Mouse (Mus musculus) spleen, adult 2 months (tissue): Measurements from ENCODE around the gene Gabpa.

Experiments
- CTCF ChIP-seq: fragments of 200-500 bp; IDR thresholded peaks from 2 replicates; pipeline ENCODE4 v1.5.1; 2011; ENCODE audit warnings: mild to moderate bottlenecking, inconsistent platforms; ENCODE audit not compliant: insufficient read depth, insufficient read length, insufficient replicate concordance; ENCODE audit errors: extremely low read depth
- POLR2A ChIP-seq: fragments of 200-500 bp; IDR thresholded peaks from 2 replicates; pipeline ENCODE4 v1.6.1; 2011; ENCODE audit warnings: low read depth, low read length, inconsistent platforms

- no peak for TF ChIP-seq CTCF
- TF ChIP-seq POLR2A = no peak
Observed at GRCm38 (mm10) chr16:84796678-84797077, 38.0 kb upstream of the Gabpa start.
